13 mouse cellular contexts compared by ENCODE assay signal in the genomic region with DNA sequence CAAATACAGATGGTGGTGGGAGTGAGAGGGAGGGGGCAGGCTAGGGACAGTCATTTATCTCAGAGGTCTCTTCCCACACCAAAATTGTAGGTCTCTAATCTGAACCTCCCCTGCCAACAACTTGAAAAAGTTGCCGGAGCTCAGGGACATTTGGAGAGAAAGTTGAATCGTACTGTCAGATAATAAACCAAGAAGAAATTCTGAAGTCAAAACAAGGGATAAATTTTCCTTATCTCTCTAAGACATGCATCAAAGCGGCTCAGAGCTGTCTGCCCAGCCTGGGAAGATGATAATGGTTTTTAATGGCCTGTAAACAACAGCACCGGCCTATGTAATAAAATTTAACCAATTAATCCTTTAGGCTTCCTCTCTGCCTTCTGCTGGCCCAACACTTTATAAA. TPM values are rescaled to one million over a fixed set of nuclear protein-coding genes. Genes with fewer than 3 reads are reported as not detected.
DNase-seq lines count a peak whose midpoint lies in the region; ATAC-seq and TF ChIP-seq lines count a peak whose summit lies in the region.
"Had no signal": no experiment of that assay in that cellular context is flagged by ENCODE, and none has a peak within 500 bp of the region (broad histone marks: within the 10 kb centered on the region; RNA-seq: fewer than 3 reads in every experiment).

No protein-coding gene starts in this region.

- H3K4me2 ChIP-seq in kidney, embryonic 14.5 days (replicated peaks; ENCODE audit: low read depth, low read length) = no peak overlapping the region
- peak overlapping the region; percentile 49 for H3K4me2 ChIP-seq in liver, embryonic 12.5 days
- H3K4me2 ChIP-seq in hindbrain, embryonic 14.5 days (replicated peaks) = no peak overlapping the region
- H3K4me2 ChIP-seq: neural tube, embryonic 15.5 days had no signal

- ATAC-seq in kidney, embryonic 14.5 days (ENCODE audit: low FRiP score, low TSS enrichment) = peak; percentile 24; the same call in 1 of the 2 replicates
- ATAC-seq in G1E (ENCODE audit: extremely low read depth, insufficient number of reproducible peaks, low FRiP score, poor library complexity, severe bottlenecking) = peak; percentile 84
- peak; percentile 78 for ATAC-seq in liver, embryonic 12.5 days
- no peak for ATAC-seq in hindbrain, embryonic 14.5 days (ENCODE audit: low FRiP score)
- ATAC-seq: inflammation-experienced regulatory T-cells, adult 6 months had no signal

- no peaks in the 10 kb centered on the region for H3K36me3 ChIP-seq in kidney, embryonic 14.5 days (ENCODE audit: control insufficient read depth, insufficient read depth, low read length)
- peaks cover 16% of the 10 kb centered on the region for H3K36me3 ChIP-seq in G1E (replicated peaks)
- no peaks in the 10 kb centered on the region for H3K36me3 ChIP-seq in liver, embryonic 12.5 days
- H3K36me3 ChIP-seq in hindbrain, embryonic 14.5 days (replicated peaks; ENCODE audit: control insufficient read depth, insufficient read depth) = no peaks in the 10 kb centered on the region
- H3K36me3 ChIP-seq: neural tube, embryonic 15.5 days had no signal

- no peaks in the 10 kb centered on the region for H3K27me3 ChIP-seq in kidney, embryonic 14.5 days (ENCODE audit: control insufficient read depth, insufficient read depth, low read length)
- no peaks in the 10 kb centered on the region; the same call in 1 of the 2 replicates for H3K27me3 ChIP-seq in G1E (ENCODE audit: insufficient read depth, low read length)
- no peaks in the 10 kb centered on the region for H3K27me3 ChIP-seq in liver, embryonic 12.5 days (replicated peaks)
- H3K27me3 ChIP-seq in hindbrain, embryonic 14.5 days (ENCODE audit: control insufficient read depth, insufficient read depth, low read length) = no peaks in the 10 kb centered on the region
- H3K27me3 ChIP-seq: neural tube, embryonic 15.5 days had no signal

- H3K9ac ChIP-seq in kidney, embryonic 14.5 days (ENCODE audit: low read depth, low read length) = no peak overlapping the region
- H3K9ac ChIP-seq in liver, embryonic 12.5 days = peak overlapping the region; percentile 35; the same call in 1 of the 2 replicates
- H3K9ac ChIP-seq in hindbrain, embryonic 14.5 days = no peak overlapping the region
- H3K9ac ChIP-seq: neural tube, embryonic 15.5 days had no signal

- no peak overlapping the region for H3K4me3 ChIP-seq in kidney, embryonic 14.5 days (ENCODE audit: low read length)
- H3K4me3 ChIP-seq in G1E (ENCODE audit: low read depth, low read length) = peak overlapping the region; percentile 64; the same call in 1 of the 2 replicates
- no peak overlapping the region for H3K4me3 ChIP-seq in liver, embryonic 12.5 days
- no peak overlapping the region for H3K4me3 ChIP-seq in hindbrain, embryonic 14.5 days (replicated peaks; ENCODE audit: low read length)
- H3K4me3 ChIP-seq: neural tube, embryonic 15.5 days had no signal

- no peak for DNase-seq in kidney, adult 18-20 months
- peak; percentile 81 for DNase-seq in G1E (ENCODE audit: low spot score)
- peak; percentile 12 for DNase-seq in c-Kit-positive CD71-negative TER-119-negative erythroid progenitor cells, embryonic 14.5 days (ENCODE audit: low read depth)
- DNase-seq in hindbrain, embryonic 14.5 days (ENCODE audit: low spot score) = no peak
- DNase-seq in layer of hippocampus, adult 8-10 months (ENCODE audit: low spot score in 2 of 2) = no peak
- DNase-seq: cerebellum, adult 11 months; heart, adult 18-20 months; right cerebral cortex, postnatal 14 days; thymus, postnatal 25 days had no signal

- no peak for TF ChIP-seq CTCF in G1E (IDR thresholded peaks at IDR 0.05; ENCODE audit: low read depth, low read length)

- no peaks in the 10 kb centered on the region for H3K9me3 ChIP-seq in kidney, embryonic 14.5 days (ENCODE audit: control insufficient read depth, low read length)
- H3K9me3 ChIP-seq in G1E (replicated peaks) = no peaks in the 10 kb centered on the region
- no peaks in the 10 kb centered on the region for H3K9me3 ChIP-seq in liver, embryonic 12.5 days (replicated peaks)
- no peaks in the 10 kb centered on the region for H3K9me3 ChIP-seq in hindbrain, embryonic 14.5 days (ENCODE audit: control insufficient read depth, low read length)
- H3K9me3 ChIP-seq: neural tube, embryonic 15.5 days had no signal

- no peak overlapping the region for H3K27ac ChIP-seq in kidney, embryonic 14.5 days (ENCODE audit: low read depth, low read length)
- peak overlapping the region; percentile 87 for H3K27ac ChIP-seq in liver, embryonic 12.5 days
- H3K27ac ChIP-seq in hindbrain, embryonic 14.5 days = no peak overlapping the region
- H3K27ac ChIP-seq: neural tube, embryonic 15.5 days had no signal

- H3K4me1 ChIP-seq in kidney, embryonic 14.5 days (ENCODE audit: control insufficient read depth, insufficient read depth, low read length) = peaks cover 11% of the 10 kb centered on the region; the same call in 1 of the 2 replicates
- H3K4me1 ChIP-seq in G1E (ENCODE audit: insufficient read depth, low read depth, low read length) = peaks cover 79% of the 10 kb centered on the region
- peaks cover 72% of the 10 kb centered on the region for H3K4me1 ChIP-seq in liver, embryonic 12.5 days
- no peaks in the 10 kb centered on the region; the same call in 1 of the 2 replicates for H3K4me1 ChIP-seq in hindbrain, embryonic 14.5 days (replicated peaks; ENCODE audit: control insufficient read depth, insufficient read depth, low read length)

- 11% methylated on average over 4 of the region's 4 CpGs for WGBS in kidney, embryonic 14.5 days
- 7% methylated on average over 4 of the region's 4 CpGs for WGBS in liver, embryonic 12.5 days (ENCODE audit: insufficient replicate concordance)
- 64% methylated on average over 4 of the region's 4 CpGs for WGBS in hindbrain, embryonic 14.5 days

RNA-seq across cellular contexts. Expression of a gene that starts 59.9 kb away (rescaled TPM):
- 14.5 and 15.5 TPM in 2 replicates for polyA plus RNA-seq in kidney, embryonic 14.5 days (2014; fragmentation: Nextera tagmentation; extraction: Ambion mirVana)
- total RNA-seq in G1E (2014; fragmentation: Nextera tagmentation) (11.7 and 19.7 TPM in 2 replicates), G1E (2017) (8.1 and 8.8 TPM in 2 replicates)
- 12.8 and 13.8 TPM in 2 replicates for polyA plus RNA-seq in G1E (2012)
- polyA plus RNA-seq in liver, embryonic 12.5 days (2016; fragmentation: Nextera tagmentation; extraction: Ambion mirVana) = 8.2 and 8.5 TPM in 2 replicates
- polyA plus RNA-seq in hindbrain, embryonic 14.5 days (2014; fragmentation: Nextera tagmentation; extraction: Ambion mirVana) = 23.9 TPM in 2 replicates
- total RNA-seq in layer of hippocampus, adult 8-10 months (2022) = 10 to 100 TPM; 16.3 to 26.0 (median 20.2) TPM

Comparison
In these comparisons a context has a peak if more than half of its experiments do, and no peak if none do; other contexts are left out.
1. DNase-seq: peak in G1E (single experiment) and c-Kit-positive CD71-negative TER-119-negative erythroid progenitor cells, embryonic 14.5 days (single experiment); none in kidney, adult 18-20 months (single experiment), hindbrain, embryonic 14.5 days (single experiment) and layer of hippocampus, adult 8-10 months (0 of 2).